Mouse (Mus musculus) gastrocnemius, postnatal 25 days (tissue): ENCODE measurements around the gene Lrrc25. TPM values are rescaled to one million over a fixed set of nuclear protein-coding genes. Genes with fewer than 3 reads are reported as not detected.

Experiments used
- DNase-seq: peaks from one replicate; pipeline ENCODE4 v3.0.0; 2022
- total RNA-seq, 2 experiments: library from RNA; stranded (reverse); gene quantifications; 1 replicate in 1 of 2; 2 replicates in 1 of 2; pipeline ENCODE4 v1.2.3; 2021

The Lrrc25 gene
- total RNA-seq, 2 experiments from 2014 or later = 0.54 to 0.56 TPM

- DNase-seq = no peak
Observed at GRCm38 (mm10) chr8:70616645-70617044, 690 bp downstream of the Lrrc25 start.

GRCm38 (mm10) chr8:70617985-70618384 lies 2.0 kb downstream of the Lrrc25 start:
- no peak for DNase-seq

GRCm38 (mm10) chr8:70618888-70619334 lies 3.0 kb downstream of the Lrrc25 start:
- DNase-seq = no peak

- no peak for DNase-seq
Observed at GRCm38 (mm10) chr8:70622220-70622619, 6.3 kb downstream of the Lrrc25 start.

- DNase-seq = no peak
Observed at GRCm38 (mm10) chr8:70625104-70625503, 9.1 kb downstream of the Lrrc25 start.

GRCm38 (mm10) chr8:70627041-70627440 lies 11.1 kb downstream of the Lrrc25 start:
- no peak for DNase-seq

- no peak for DNase-seq
Observed at GRCm38 (mm10) chr8:70628986-70629490, 13.1 kb downstream of the Lrrc25 start.

- peak; percentile 85 for DNase-seq
Observed at GRCm38 (mm10) chr8:70629574-70630531, 13.9 kb downstream of the Lrrc25 start.

GRCm38 (mm10) chr8:70630532-70631381 lies 14.8 kb downstream of the Lrrc25 start:
- DNase-seq = peak; percentile 76

- DNase-seq = no peak
Observed at GRCm38 (mm10) chr8:70631436-70631835, 15.5 kb downstream of the Lrrc25 start.

- no peak for DNase-seq
Observed at GRCm38 (mm10) chr8:70632346-70632892, 16.5 kb downstream of the Lrrc25 start, which contains the start of gene Gdf15. Gene Gdf15, minus strand, starts transcription at chr8:70632456.

GRCm38 (mm10) chr8:70634066-70634465 lies 18.1 kb downstream of the Lrrc25 start:
- DNase-seq = peak; percentile 52

GRCm38 (mm10) chr8:70635527-70635926 lies 19.6 kb downstream of the Lrrc25 start:
- no peak for DNase-seq

- DNase-seq = no peak
Observed at GRCm38 (mm10) chr8:70636838-70637237, 20.9 kb downstream of the Lrrc25 start.

GRCm38 (mm10) chr8:70638752-70639151 lies 22.8 kb downstream of the Lrrc25 start:
- DNase-seq = no peak

- no peak for DNase-seq
Observed at GRCm38 (mm10) chr8:70643019-70643418, 27.1 kb downstream of the Lrrc25 start.

- DNase-seq = no peak
Observed at GRCm38 (mm10) chr8:70644065-70644464, 28.1 kb downstream of the Lrrc25 start.

GRCm38 (mm10) chr8:70645501-70646224 lies 29.7 kb downstream of the Lrrc25 start:
- DNase-seq = no peak

- DNase-seq = no peak
Observed at GRCm38 (mm10) chr8:70646369-70646768, 30.4 kb downstream of the Lrrc25 start.

- no peak for DNase-seq
Observed at GRCm38 (mm10) chr8:70646775-70647174, 30.8 kb downstream of the Lrrc25 start.
